Mouse (Mus musculus) cerebellum, adult 2 months (tissue): Measurements from ENCODE around the gene Cdx2. TPM values are rescaled to one million over a fixed set of nuclear protein-coding genes. Genes with fewer than 3 reads are reported as not detected.

Experiments
- DNase-seq, 2 experiments: peaks; one replicate each; pipeline ENCODE4 v3.0.0; 2021
- H3K27ac ChIP-seq: fragments of 200-500 bp; 2 replicates; pipeline ENCODE4 v1.5.1; 2012; ENCODE audit warnings: low read length, control low read depth, inconsistent platforms; ENCODE audit not compliant: insufficient read depth
- H3K27me3 ChIP-seq: fragments of 200-500 bp; 2 replicates; pipeline ENCODE4 v1.6.1; 2012; ENCODE audit warnings: inconsistent platforms, mild to moderate bottlenecking, low read length, moderate library complexity; ENCODE audit not compliant: control insufficient read depth, insufficient read depth
- H3K4me1 ChIP-seq: fragments of 200-500 bp; 2 replicates; pipeline ENCODE4 v1.6.1; 2011; ENCODE audit warnings: low read length; ENCODE audit not compliant: control insufficient read depth, insufficient read depth
- H3K4me3 ChIP-seq: fragments of 200-500 bp; replicated peaks from 2 replicates; pipeline ENCODE3; 2011; ENCODE audit warnings: mild to moderate bottlenecking, low read depth, low read length, control low read depth; ENCODE audit not compliant: insufficient read depth
- CTCF ChIP-seq: fragments of 200-500 bp; IDR thresholded peaks from 2 replicates; pipeline ENCODE4 v1.5.1; 2011; ENCODE audit warnings: low read depth, mild to moderate bottlenecking, control low read depth, low read length, moderate library complexity, borderline replicate concordance; ENCODE audit not compliant: insufficient read depth
- POLR2A ChIP-seq: fragments of 200-500 bp; IDR thresholded peaks from 2 replicates; pipeline ENCODE4 v1.6.1; 2011; ENCODE audit warnings: low read length, control low read depth, borderline replicate concordance; ENCODE audit not compliant: insufficient read depth
- WGBS: fragments of 180-500 bp; shearing (Covaris S2); methylation state at CpG from one replicate; pipeline ENCODE4 v1.1.7; 2018; 5-methylcytosine and 5-hydroxymethylcytosine counted together
- polyA plus RNA-seq: library from polyadenylated mRNA; depleted of rRNA; stranded (reverse); fragments of >200 nt; gene quantifications from 2 replicates; pipeline ENCODE4 v1.2.3, GENCODE M21; 2012; rRNA removed

Gene Cdx2
- polyA plus RNA-seq = not detected in 2 replicates

- Histone ChIP-seq H3K27ac (no peak within 1 kb of the TSS), H3K27me3 (peaks cover 7% of the 10 kb centered on the region; the same call in 1 of the 2 replicates), H3K4me3 (no peak within 1 kb of the TSS), H3K4me1 (no peaks in the 10 kb centered on the region)
- WGBS = 1% methylated on average over 63 of the region's 63 CpGs
- TF ChIP-seq CTCF (no peak), POLR2A (no peak)
- DNase-seq = no peak
Measured at GRCm38 (mm10) chr5:147306638-147307397, at the start of gene Cdx2. Gene Cdx2 (minus strand): TSS chr5:147307270.

GRCm38 (mm10) chr5:147356260-147357055, 49.4 kb upstream of the Cdx2 start:
- Histone ChIP-seq H3K4me1 (no peaks in the 10 kb centered on the region), H3K27me3 (no peaks in the 10 kb centered on the region), H3K4me3 (no peak overlapping the region), H3K27ac (no peak overlapping the region)
- DNase-seq = no peak
- WGBS = 92% methylated on average over 13 of the region's 13 CpGs
- TF ChIP-seq CTCF = no peak
- TF ChIP-seq POLR2A = no peak

- WGBS = 86% methylated on average over 3 of the region's 3 CpGs
- Histone ChIP-seq H3K4me3 (no peak overlapping the region), H3K27ac (no peak overlapping the region), H3K27me3 (no peaks in the 10 kb centered on the region), H3K4me1 (no peaks in the 10 kb centered on the region)
- DNase-seq = no peak
- TF ChIP-seq POLR2A = no peak
- no peak for TF ChIP-seq CTCF
Measured at GRCm38 (mm10) chr5:147355788-147356187, 48.7 kb upstream of the Cdx2 start.

- Histone ChIP-seq H3K27me3 (no peaks in the 10 kb centered on the region), H3K4me3 (no peak overlapping the region), H3K4me1 (no peaks in the 10 kb centered on the region), H3K27ac (no peak overlapping the region)
- no peak for DNase-seq
- 77% methylated on average over 8 of the region's 8 CpGs for WGBS
- TF ChIP-seq CTCF (no peak), POLR2A (no peak)
Measured at GRCm38 (mm10) chr5:147354985-147355384, 47.9 kb upstream of the Cdx2 start.

- H3K27ac ChIP-seq = no peak overlapping the region
- no peaks in the 10 kb centered on the region for H3K27me3 ChIP-seq
- H3K4me3 ChIP-seq = no peak overlapping the region
Measured at GRCm38 (mm10) chr5:147354161-147354780, 47.2 kb upstream of the Cdx2 start.

GRCm38 (mm10) chr5:147351931-147352330, 44.9 kb upstream of the Cdx2 start:
- no peak for DNase-seq
- TF ChIP-seq CTCF (no peak), POLR2A (no peak)
- no peaks in the 10 kb centered on the region for H3K27me3 ChIP-seq
- H3K4me3 ChIP-seq = no peak overlapping the region
- no peaks in the 10 kb centered on the region for H3K4me1 ChIP-seq
- WGBS = 92% methylated on average over 8 of the region's 8 CpGs
- H3K27ac ChIP-seq = no peak overlapping the region

More at GRCm38 (mm10) chr5:147354161-147354780, 47.2 kb upstream of the Cdx2 start:
- H3K4me1 ChIP-seq = no peaks in the 10 kb centered on the region
- no peak for DNase-seq
- WGBS = 65% methylated on average over 17 of the region's 17 CpGs
- TF ChIP-seq CTCF = no peak
- TF ChIP-seq POLR2A = no peak

GRCm38 (mm10) chr5:147345981-147346380, 38.9 kb upstream of the Cdx2 start:
- TF ChIP-seq CTCF = no peak
- WGBS = 81% methylated on average over 1 of the region's 1 CpGs

More at GRCm38 (mm10) chr5:147345981-147346380, 38.9 kb upstream of the Cdx2 start:
- Histone ChIP-seq H3K4me1 (no peaks in the 10 kb centered on the region), H3K4me3 (no peak overlapping the region), H3K27ac (no peak overlapping the region), H3K27me3 (no peaks in the 10 kb centered on the region)
- no peak for DNase-seq
